Mouse (Mus musculus): ENCODE data around the gene Ube2l6.
A peak's percentile ranks its signal among the peaks of the same experiment; 100 is the strongest.

The Ube2l6 gene

GRCm38 (mm10) chr2:84838993-84839980, 40.7 kb downstream of the Ube2l6 start:
- DNase-seq (ENCODE audit: low spot score): no peak

- peak; percentile 34 for DNase-seq (ENCODE audit: low spot score)
Observed at GRCm38 (mm10) chr2:84840016-84840747, 41.6 kb downstream of the Ube2l6 start.

- no peak for DNase-seq (ENCODE audit: low spot score)
Observed at GRCm38 (mm10) chr2:84840748-84841563, 42.3 kb downstream of the Ube2l6 start.

GRCm38 (mm10) chr2:84841905-84842304, 43.3 kb downstream of the Ube2l6 start:
- no peak for DNase-seq (ENCODE audit: low spot score)

DNA sequence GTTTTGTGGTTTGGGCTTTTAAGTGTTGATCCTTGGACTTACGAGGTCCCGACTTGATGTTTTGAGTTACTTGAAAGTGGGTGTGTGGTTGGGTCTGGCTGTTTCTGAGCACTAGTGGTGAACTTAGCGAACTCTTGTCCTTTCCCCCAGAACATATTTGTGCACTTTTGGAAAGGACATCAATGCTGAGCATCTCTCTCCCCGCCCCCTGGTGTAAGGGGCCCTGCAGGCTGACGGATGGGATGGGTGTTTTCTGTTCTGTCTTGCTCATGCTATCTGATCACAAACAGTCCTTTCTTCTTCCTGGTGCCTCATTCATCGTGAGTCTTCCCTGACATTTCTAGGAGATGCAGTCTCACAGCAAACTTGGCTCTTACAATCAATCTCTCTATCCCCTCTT, 45.0 kb downstream of the Ube2l6 start:
- DNase-seq (ENCODE audit: low spot score): no peak

DNA sequence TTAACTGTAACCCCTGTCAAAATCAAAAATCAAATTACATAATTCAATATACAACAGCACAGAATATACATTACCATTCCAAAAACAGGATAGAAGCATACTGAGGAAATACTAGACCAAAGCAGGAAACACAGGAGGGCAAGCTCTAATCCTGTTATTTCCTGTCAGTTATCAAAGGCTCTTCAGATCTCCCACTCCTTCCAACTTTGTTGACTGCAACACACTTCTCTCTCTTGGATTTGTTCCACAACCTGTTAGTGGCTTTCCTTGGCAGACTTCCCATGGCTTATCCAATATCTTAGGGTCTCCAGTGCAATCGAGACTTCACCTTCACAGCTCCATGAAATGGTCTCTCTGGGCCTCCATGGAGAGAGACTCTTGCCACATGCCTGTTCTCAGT, 46.6 kb downstream of the Ube2l6 start:
- no peak for DNase-seq (ENCODE audit: low spot score)

DNA sequence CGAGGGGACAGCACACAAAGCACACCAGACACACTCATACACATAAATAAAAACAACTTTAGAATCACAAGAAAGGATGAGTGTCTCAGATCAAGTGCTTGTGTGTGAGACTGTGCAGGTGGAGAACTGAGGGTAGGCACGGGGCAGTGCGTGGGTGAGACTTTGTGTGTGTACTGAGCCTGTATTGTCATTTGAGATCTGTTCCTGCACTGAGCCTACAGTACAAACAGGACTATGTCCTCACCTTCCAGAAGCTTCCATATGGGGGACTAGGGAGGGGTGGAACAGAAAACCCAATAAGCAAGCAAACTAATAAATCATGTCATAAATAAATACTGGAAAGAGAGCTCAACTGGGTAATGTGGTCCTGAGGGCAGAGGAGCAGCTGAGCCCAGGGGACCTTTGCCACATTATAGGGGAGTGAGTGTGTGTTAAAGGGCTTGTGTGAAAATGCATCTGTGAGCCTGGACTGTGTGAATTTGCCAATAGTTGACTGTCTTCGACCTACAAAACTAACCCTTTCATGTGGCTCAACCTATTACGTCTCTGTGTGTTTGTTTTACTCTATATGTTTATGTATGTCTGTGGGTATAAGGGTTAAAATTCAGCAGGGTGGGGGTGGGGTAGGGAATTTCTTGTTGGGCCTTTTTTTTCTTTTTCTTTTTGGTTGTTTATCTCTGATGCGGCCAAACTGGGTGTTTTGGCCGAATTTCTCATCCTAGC, 51.9 kb downstream of the Ube2l6 start:
- no peak for DNase-seq (ENCODE audit: low spot score)

- DNase-seq (ENCODE audit: low spot score): no peak
Observed at GRCm38 (mm10) chr2:84851130-84852040, 52.8 kb downstream of the Ube2l6 start.

DNA sequence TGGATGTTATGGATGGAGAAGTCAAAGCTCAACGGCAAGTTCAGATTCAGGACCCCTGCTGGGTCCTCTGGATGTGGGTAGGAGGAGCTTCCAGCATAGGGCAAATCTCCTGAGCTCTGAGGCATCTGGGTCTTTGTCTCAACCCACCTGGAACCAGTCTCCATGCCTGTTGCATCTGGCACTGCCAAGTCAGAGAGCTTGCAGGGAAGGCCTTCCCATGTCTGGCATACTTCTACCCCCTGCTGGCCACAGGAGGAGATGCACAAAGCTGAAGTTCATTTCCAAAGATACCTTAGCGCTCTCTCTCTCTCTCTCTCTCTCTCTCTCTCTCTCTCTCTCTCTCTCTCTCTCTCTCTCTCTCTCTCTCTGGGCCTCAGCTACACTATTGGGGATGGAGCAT, 57.1 kb downstream of the Ube2l6 start:
- no peak for DNase-seq (ENCODE audit: low spot score)

DNA sequence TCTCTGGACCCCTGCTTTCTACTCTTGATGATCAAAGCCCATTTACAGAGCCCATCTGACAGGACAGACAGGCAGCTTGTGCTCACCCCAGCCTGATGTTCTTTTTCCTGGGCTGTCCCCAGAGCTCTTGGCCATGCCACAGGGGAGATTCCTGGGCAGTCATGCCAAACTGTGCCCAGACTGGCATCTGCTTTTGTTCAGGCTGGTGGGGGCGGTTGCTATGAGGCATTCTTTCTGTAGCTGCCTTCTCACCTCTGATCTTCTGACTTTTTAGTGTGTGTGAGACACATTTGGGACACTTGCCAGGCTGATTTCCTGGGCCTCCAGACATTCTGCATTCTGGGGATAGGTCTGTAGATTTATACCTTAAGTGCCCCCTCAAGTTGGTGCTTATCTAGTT, 59.9 kb downstream of the Ube2l6 start:
- no peak for DNase-seq (ENCODE audit: low spot score)

Measured in urinary bladder, postnatal 10 days (tissue).